In genomic region chr13:38410322-38410865, GRCm38 (mm10) we compare ENCODE assay signal across 9 mouse cellular contexts.
A peak's percentile ranks its signal among the peaks of the same experiment; 100 is the strongest.
DNase-seq lines count a peak whose midpoint lies in the region; ATAC-seq and TF ChIP-seq lines count a peak whose summit lies in the region.
"Had no signal": no experiment of that assay in that cellular context is flagged by ENCODE, and none has a peak within 500 bp of the region (broad histone marks: within the 10 kb centered on the region; RNA-seq: fewer than 3 reads in every experiment).

No protein-coding gene starts in this region.

- no peak overlapping the region for H3K9ac ChIP-seq in stomach, embryonic 14.5 days (replicated peaks; ENCODE audit: low read depth, low read length)
- H3K9ac ChIP-seq: liver, embryonic 14.5 days had no signal

- no peak for TF ChIP-seq CTCF in E14TG2a.4 (conservative IDR thresholded peaks at IDR 0.05; ENCODE audit: low read length)
- no peak for TF ChIP-seq CTCF in thymus, adult 2 months (IDR thresholded peaks at IDR 0.05; ENCODE audit: borderline replicate concordance, control insufficient read depth, extremely low read depth, insufficient read depth, low read length, poor library complexity)

- H3K4me2 ChIP-seq in stomach, embryonic 14.5 days (replicated peaks; ENCODE audit: low read depth, low read length), result peak overlapping the region; percentile 31; the same call in 1 of the 2 replicates

- 0 out of 2 replicates have a peak overlapping the region, but pooled peaks have one; percentile 11 for H3K4me3 ChIP-seq in E14TG2a.4 (replicated peaks; ENCODE audit: low read length)
- H3K4me3 ChIP-seq in stomach, embryonic 14.5 days (ENCODE audit: low read depth, low read length), result no peak overlapping the region
- H3K4me3 ChIP-seq in thymus, adult 2 months (ENCODE audit: control insufficient read depth, insufficient read depth, low read length), result no peak overlapping the region

- intact Hi-C loops in heart, postnatal 36 days (cut with DNase I), result no loop called here

- H3K27ac ChIP-seq in stomach, embryonic 14.5 days (ENCODE audit: low read length), result peak overlapping the region; percentile 18; the same call in 1 of the 2 replicates
- no peak overlapping the region for H3K27ac ChIP-seq in thymus, adult 2 months (ENCODE audit: control insufficient read depth, insufficient read depth, low read length)
- H3K27ac ChIP-seq: liver, embryonic 14.5 days had no signal

- no peak for TF ChIP-seq POLR2A in thymus, adult 2 months (IDR thresholded peaks at IDR 0.05; ENCODE audit: control insufficient read depth, extremely low read depth, insufficient read depth, low read length, poor library complexity)

- H3K27me3 ChIP-seq in E14TG2a.4 (ENCODE audit: insufficient read depth, low read length), result peaks cover 10% of the 10 kb centered on the region; the same call in 1 of the 2 replicates
- no peaks in the 10 kb centered on the region for H3K27me3 ChIP-seq in stomach, embryonic 14.5 days (ENCODE audit: control insufficient read depth, insufficient read depth, low read length)
- H3K27me3 ChIP-seq in thymus, adult 2 months (ENCODE audit: control insufficient read depth, insufficient read depth, low read length), result no peaks in the 10 kb centered on the region

- peak; percentile 81 for DNase-seq in cerebellum, adult 9-10 months
- peak; percentile 25 to 32 for DNase-seq in frontal cortex, postnatal 10 days (ENCODE audit: low spot score in 2 of 2)
- DNase-seq in heart, postnatal 36 days, result peak; percentile 65 to 74
- DNase-seq in layer of hippocampus, adult 9-11 months, result peak; percentile 72
- DNase-seq in lung, postnatal 36 days, result peak; percentile 83
- no peak for DNase-seq in thymus, adult 2 months

- no peaks in the 10 kb centered on the region for H3K9me3 ChIP-seq in E14TG2a.4 (ENCODE audit: low read length)
- no peaks in the 10 kb centered on the region for H3K9me3 ChIP-seq in stomach, embryonic 14.5 days (ENCODE audit: control insufficient read depth, low read depth, low read length)

- peaks cover 7% of the 10 kb centered on the region for H3K4me1 ChIP-seq in E14TG2a.4 (replicated peaks; ENCODE audit: low read depth, low read length)
- H3K4me1 ChIP-seq in stomach, embryonic 14.5 days (ENCODE audit: control insufficient read depth, insufficient read depth, low read length), result peaks cover 29% of the 10 kb centered on the region
- H3K4me1 ChIP-seq in thymus, adult 2 months (replicated peaks; ENCODE audit: control insufficient read depth, insufficient read depth, low read length), result no peaks in the 10 kb centered on the region

- peak; percentile 70; the same call in 1 of the 2 replicates for ATAC-seq in stomach, embryonic 14.5 days (ENCODE audit: insufficient number of reproducible peaks, insufficient read depth, low FRiP score, low read depth)

- 20% methylated on average over 15 of the region's 15 CpGs for WGBS in stomach, embryonic 14.5 days
- 57% methylated on average over 15 of the region's 15 CpGs for WGBS in thymus, adult 2 months

- H3K36me3 ChIP-seq in E14TG2a.4 (ENCODE audit: insufficient read depth, low read length), result no peaks in the 10 kb centered on the region
- H3K36me3 ChIP-seq in stomach, embryonic 14.5 days (ENCODE audit: control insufficient read depth, insufficient read depth, low read length), result no peaks in the 10 kb centered on the region
- no peaks in the 10 kb centered on the region for H3K36me3 ChIP-seq in thymus, adult 2 months (ENCODE audit: control insufficient read depth, insufficient read depth, low read length)
